Mouse (Mus musculus) cortical plate, adult 2 months (tissue): Measurements from ENCODE around the gene Tnp2. TPM values are rescaled to one million over a fixed set of nuclear protein-coding genes. Genes with fewer than 3 reads are reported as not detected.

Source experiments
- H3K27ac ChIP-seq: fragments of 200-500 bp; 2 replicates; pipeline ENCODE4 v1.5.1; 2012; ENCODE audit warnings: low read length, control low read depth, inconsistent platforms; ENCODE audit not compliant: insufficient read depth
- H3K4me1 ChIP-seq: fragments of 200-500 bp; 2 replicates; pipeline ENCODE4 v1.6.1; 2011; ENCODE audit warnings: low read length; ENCODE audit not compliant: control insufficient read depth, insufficient read depth
- H3K4me3 ChIP-seq: fragments of 200-500 bp; 2 replicates; pipeline ENCODE4 v1.5.1; 2011; ENCODE audit warnings: mild to moderate bottlenecking, low read length, control low read depth; ENCODE audit not compliant: insufficient read depth
- CTCF ChIP-seq: fragments of 200-500 bp; IDR thresholded peaks from 2 replicates; pipeline ENCODE4 v1.5.1; 2011; ENCODE audit warnings: mild to moderate bottlenecking, control low read depth, low read length; ENCODE audit not compliant: insufficient read depth; ENCODE audit errors: extremely low read depth
- POLR2A ChIP-seq: fragments of 200-500 bp; IDR thresholded peaks from 2 replicates; pipeline ENCODE4 v1.6.1; 2011; ENCODE audit warnings: mild to moderate bottlenecking, low read length, control low read depth; ENCODE audit not compliant: insufficient read depth; ENCODE audit errors: extremely low read depth
- polyA plus RNA-seq: library from polyadenylated mRNA; depleted of rRNA; stranded (reverse); fragments of >200 nt; gene quantifications from 2 replicates; pipeline ENCODE4 v1.2.3, GENCODE M21; 2012

Tnp2 gene
- polyA plus RNA-seq, 1 experiment: not detected

DNA sequence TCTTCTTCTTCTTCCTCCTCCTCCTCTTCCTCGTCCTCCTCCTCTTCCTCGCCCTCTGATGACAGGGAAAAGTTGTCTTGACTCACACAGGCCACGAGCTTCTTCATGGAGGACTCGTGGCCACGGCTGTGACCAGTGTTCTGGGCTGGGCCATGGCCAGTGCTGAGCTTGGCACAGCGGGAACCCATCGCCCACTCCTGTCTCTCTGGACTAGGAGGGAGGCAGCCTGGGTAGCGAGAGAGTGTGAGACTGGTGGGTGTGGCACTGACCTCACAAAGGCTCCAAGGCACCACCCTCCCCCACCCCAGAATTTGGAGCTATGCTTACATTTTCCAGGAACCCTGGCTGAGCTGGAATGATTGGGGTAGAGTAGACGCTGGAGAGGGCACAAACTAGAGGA, 2.2 kb upstream of the Tnp2 start, which contains the start of gene Prm3:
TSS of gene Prm3 (minus strand) at position 213 of the 400 bp plus-strand sequence.
- TF ChIP-seq CTCF (no peak), POLR2A (no peak)
- Histone ChIP-seq H3K4me3 (no peak within 1 kb of the TSS), H3K4me1 (no peaks in the 10 kb centered on the region), H3K27ac (no peak within 1 kb of the TSS)

DNA sequence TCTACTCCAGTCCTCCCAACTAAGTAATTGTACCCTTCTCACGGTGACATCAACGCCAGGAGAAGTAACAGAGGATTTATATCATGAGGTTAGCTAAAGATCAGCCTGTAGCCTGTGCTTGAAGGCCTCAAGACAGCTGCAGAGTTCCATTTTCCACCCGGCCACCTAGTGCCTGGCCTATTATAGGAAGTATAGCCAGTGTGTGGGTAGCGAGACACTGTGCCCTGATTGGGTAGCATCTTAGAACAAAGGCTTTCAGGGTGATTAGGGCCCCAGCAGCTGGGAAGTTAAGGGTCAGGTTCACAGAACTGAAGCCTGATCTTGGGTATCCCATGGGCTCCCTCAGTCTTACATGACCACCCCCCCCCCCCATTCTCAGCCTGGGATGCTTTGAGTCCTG, 406 bp upstream of the Tnp2 start:
- Histone ChIP-seq H3K4me3 (no peak overlapping the region), H3K4me1 (no peaks in the 10 kb centered on the region), H3K27ac (no peak overlapping the region)
- TF ChIP-seq CTCF (no peak), POLR2A (no peak)

DNA sequence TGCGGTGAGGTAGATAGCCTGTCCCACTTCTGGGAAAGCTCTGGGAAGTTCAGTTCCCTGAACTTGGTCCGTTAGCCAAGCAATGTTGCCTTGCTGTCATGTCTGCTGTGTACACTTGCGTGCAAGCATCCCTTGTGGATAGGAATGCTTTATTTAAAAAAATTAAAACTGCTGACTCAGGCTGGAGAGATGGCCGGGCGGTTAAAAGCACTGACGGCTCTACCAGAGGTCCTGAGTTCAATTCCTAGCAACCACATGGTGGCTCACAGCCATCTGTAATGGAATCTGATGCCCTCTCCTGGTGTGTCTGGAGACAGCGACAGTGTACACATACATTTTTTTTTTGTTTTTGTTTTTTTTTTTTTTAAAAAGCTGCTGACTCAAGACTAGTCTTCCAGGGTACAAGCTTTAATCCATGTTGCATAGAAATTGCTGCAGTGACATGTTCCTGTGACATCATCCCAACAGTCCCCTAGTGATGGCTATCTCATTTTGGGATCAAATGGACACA, 857 bp downstream of the Tnp2 start:
- no peaks in the 10 kb centered on the region for H3K4me1 ChIP-seq
- TF ChIP-seq CTCF (no peak), POLR2A (no peak)
- no peak overlapping the region for H3K4me3 ChIP-seq
- H3K27ac ChIP-seq: no peak overlapping the region

- Histone ChIP-seq H3K4me3 (no peak overlapping the region), H3K27ac (no peak overlapping the region), H3K4me1 (no peaks in the 10 kb centered on the region)
- TF ChIP-seq POLR2A (no peak), CTCF (no peak)
These were observed 1.5 kb downstream of the Tnp2 start for GRCm38 (mm10) chr16:10786782-10787547.

DNA sequence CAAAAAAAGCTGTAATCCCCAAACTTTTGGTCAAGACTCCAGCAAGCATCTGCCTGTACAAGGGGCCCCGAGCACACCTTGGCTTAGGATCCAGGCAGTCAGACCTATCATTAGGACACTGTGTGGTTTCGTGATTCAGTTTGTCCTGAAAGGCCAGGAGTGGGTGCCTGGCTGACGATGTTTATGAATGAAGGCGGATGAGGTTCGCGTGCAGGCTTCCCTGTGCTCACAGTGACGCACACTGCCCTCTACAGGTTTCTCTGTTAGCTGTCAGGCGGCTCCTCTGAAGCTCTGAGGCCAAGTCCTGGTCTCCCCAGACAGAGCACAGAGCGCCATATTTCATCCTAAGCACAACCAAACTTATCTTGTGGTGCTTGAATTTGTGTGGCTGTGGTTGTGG, 2.2 kb downstream of the Tnp2 start:
- H3K4me1 ChIP-seq: no peaks in the 10 kb centered on the region
- TF ChIP-seq POLR2A: no peak
- TF ChIP-seq CTCF: peak; percentile 88
- no peak overlapping the region for H3K27ac ChIP-seq
- H3K4me3 ChIP-seq: peak overlapping the region; percentile 62; the same call in 1 of the 2 replicates

GRCm38 (mm10) chr16:10785371-10786231, 2.9 kb downstream of the Tnp2 start, which contains the start of gene Socs1:
Socs1 (minus strand) TSS chr16:10785536.
- H3K4me1 ChIP-seq: no peaks in the 10 kb centered on the region
- peak within 1 kb of the TSS; percentile 62 for H3K4me3 ChIP-seq
- H3K27ac ChIP-seq: peak within 1 kb of the TSS; percentile 81
- TF ChIP-seq CTCF (no peak), POLR2A (peak; percentile 57)

DNA sequence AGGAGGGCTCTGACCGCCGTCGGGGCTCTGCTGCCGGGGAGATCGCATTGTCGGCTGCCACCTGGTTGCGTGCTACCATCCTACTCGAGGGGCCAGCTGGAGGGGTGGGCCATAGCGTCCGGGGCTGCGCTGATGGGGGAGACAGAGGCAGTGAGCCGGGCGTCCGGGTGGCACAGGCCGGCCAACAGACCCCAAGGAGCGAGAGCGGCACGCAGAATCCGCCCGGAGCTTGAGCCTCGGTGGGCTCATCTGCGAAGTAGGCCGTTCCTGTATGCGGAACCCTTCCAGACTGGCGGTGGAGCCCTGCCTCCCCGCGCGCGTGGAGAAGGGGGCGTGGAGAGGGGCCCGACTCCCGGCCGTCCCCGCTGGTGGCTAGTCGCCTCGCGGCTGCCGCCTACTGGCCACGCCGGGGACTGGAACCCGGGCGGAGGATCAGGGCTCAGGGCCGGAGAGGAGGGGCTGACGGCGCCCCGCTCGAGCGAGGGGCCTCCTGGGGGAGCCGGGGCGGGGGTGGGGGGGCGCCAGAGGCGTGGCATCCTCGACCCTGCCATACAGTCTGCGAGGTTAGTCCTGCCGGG, 3.6 kb downstream of the Tnp2 start:
- TF ChIP-seq CTCF: peak; percentile 38
- no peak for TF ChIP-seq POLR2A
- H3K27ac ChIP-seq: peak overlapping the region; percentile 61; the same call in 1 of the 2 replicates
- H3K4me3 ChIP-seq: peak overlapping the region; percentile 62
- no peaks in the 10 kb centered on the region for H3K4me1 ChIP-seq

GRCm38 (mm10) chr16:10783883-10784792, 4.3 kb downstream of the Tnp2 start:
- Histone ChIP-seq H3K4me1 (no peaks in the 10 kb centered on the region), H3K27ac (no peak overlapping the region), H3K4me3 (peak overlapping the region; percentile 62)
- TF ChIP-seq POLR2A (no peak), CTCF (no peak)

DNA sequence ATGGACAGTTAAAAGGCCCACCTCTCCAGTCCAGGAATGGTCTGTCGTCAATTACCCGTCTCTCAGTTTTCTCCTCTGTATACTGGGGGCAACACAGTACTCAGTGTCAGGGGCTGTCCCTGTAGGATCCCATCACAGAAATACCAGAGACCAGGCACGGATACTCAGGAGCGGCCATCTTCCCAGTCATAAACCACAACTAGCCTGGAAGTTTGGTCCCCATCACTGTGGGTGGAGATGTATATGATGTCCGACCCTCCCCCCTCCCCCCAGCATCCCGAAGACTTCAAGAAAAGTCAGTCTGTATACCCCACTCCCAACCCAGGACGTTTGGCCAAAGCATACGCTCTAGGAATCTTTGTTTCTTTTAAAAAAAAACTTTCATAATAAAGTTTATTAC, 5.0 kb downstream of the Tnp2 start:
- TF ChIP-seq POLR2A (no peak), CTCF (no peak)
- no peak overlapping the region for H3K27ac ChIP-seq

More for the DNA sequence above, 5.0 kb downstream of the Tnp2 start:
- Histone ChIP-seq H3K4me3 (no peak overlapping the region), H3K4me1 (no peaks in the 10 kb centered on the region)
